Mouse (Mus musculus) hindbrain, embryonic 16.5 days (tissue): ENCODE measurements around the gene Hyou1. TPM values are rescaled to one million over a fixed set of nuclear protein-coding genes. Genes with fewer than 3 reads are reported as not detected.

Source experiments
- ATAC-seq: fragments of 200-750 bp; cut with Nextera tagmentation; 2 replicates; pipeline ENCODE4 v1.8.0; 2017; ENCODE audit warnings: moderate TSS enrichment, moderate library complexity
- H3K27ac ChIP-seq: fragments of 300-500 bp; sonication (generic); 2 replicates; pipeline ENCODE4 v1.5.1; 2014; ENCODE audit warnings: low read depth, mild to moderate bottlenecking, control low read depth, low read length, moderate library complexity
- H3K27me3 ChIP-seq: fragments of 300-500 bp; sonication (generic); replicated peaks from 2 replicates; pipeline ENCODE4 v1.6.1; 2014; ENCODE audit warnings: low read length; ENCODE audit not compliant: control insufficient read depth, insufficient read depth
- H3K36me3 ChIP-seq: fragments of 300-500 bp; sonication (generic); 2 replicates; pipeline ENCODE4 v1.6.1; 2014; ENCODE audit warnings: mild to moderate bottlenecking, low read length, moderate library complexity, mixed read lengths; ENCODE audit not compliant: control insufficient read depth, insufficient read depth
- H3K4me1 ChIP-seq: fragments of 300-500 bp; sonication (generic); 2 replicates; pipeline ENCODE4 v1.6.1; 2014; ENCODE audit warnings: low read depth, low read length; ENCODE audit not compliant: control insufficient read depth, insufficient read depth
- H3K4me2 ChIP-seq: fragments of 300-500 bp; sonication (generic); 2 replicates; pipeline ENCODE4 v1.6.1; 2014; ENCODE audit warnings: mild to moderate bottlenecking, low read length, control low read depth, moderate library complexity
- H3K4me3 ChIP-seq: fragments of 300-500 bp; sonication (generic); 2 replicates; pipeline ENCODE4 v1.5.1; 2014; ENCODE audit warnings: mild to moderate bottlenecking, low read length, control low read depth, moderate library complexity
- H3K9ac ChIP-seq: fragments of 300-500 bp; sonication (generic); 2 replicates; pipeline ENCODE4 v1.6.1; 2014; ENCODE audit warnings: low read depth, mild to moderate bottlenecking, control low read depth, low read length, moderate library complexity
- H3K9me3 ChIP-seq: fragments of 300-500 bp; sonication (generic); 2 replicates; pipeline ENCODE4 v1.6.1; 2014; ENCODE audit warnings: mild to moderate bottlenecking, low read length, moderate library complexity; ENCODE audit not compliant: control insufficient read depth
- WGBS: fragments of 180-500 bp; shearing (Covaris S2); extraction: QIAGEN DNeasy Blood & Tissue Kit; methylation state at CpG from one replicate; pipeline ENCODE4 v1.1.7; 2014; 5-methylcytosine and 5-hydroxymethylcytosine counted together
- polyA plus RNA-seq: library from polyadenylated mRNA; unstranded; fragments of >200 nt; fragmentation: Nextera tagmentation; extraction: Ambion mirVana; gene quantifications from 2 replicates; pipeline ENCODE4 v1.2.1, GENCODE M21; 2015

Hyou1 gene
- polyA plus RNA-seq, 1 experiment from 2014 or later: 25.3 TPM

GRCm38 (mm10) chr9:44391466-44391865 is 12.2 kb downstream of the Hyou1 start:
- no peaks in the 10 kb centered on the region for H3K9me3 ChIP-seq
- 27% methylated on average over 4 of the region's 4 CpGs for WGBS
- H3K4me2 ChIP-seq: no peak overlapping the region
- H3K4me3 ChIP-seq: no peak overlapping the region
- no peak for ATAC-seq
- peaks cover 38% of the 10 kb centered on the region for H3K36me3 ChIP-seq
- H3K27me3 ChIP-seq: no peaks in the 10 kb centered on the region
- no peak overlapping the region; the same call in 1 of the 2 replicates for H3K27ac ChIP-seq
- H3K9ac ChIP-seq: no peak overlapping the region
- no peaks in the 10 kb centered on the region; the same call in 1 of the 2 replicates for H3K4me1 ChIP-seq

GRCm38 (mm10) chr9:44396684-44397411 is 17.6 kb downstream of the Hyou1 start, which contains the start of gene Slc37a4:
Gene Slc37a4 (plus strand): TSS chr9:44396852.
- Histone ChIP-seq H3K4me3 (peak within 1 kb of the TSS; percentile 79), H3K4me1 (peaks cover 19% of the 10 kb centered on the region), H3K9me3 (no peaks in the 10 kb centered on the region), H3K27ac (peak within 1 kb of the TSS; percentile 90), H3K4me2 (peak within 1 kb of the TSS; percentile 90), H3K9ac (peak within 1 kb of the TSS; percentile 95), H3K36me3 (peaks cover 11% of the 10 kb centered on the region), H3K27me3 (no peaks in the 10 kb centered on the region)
- peak; percentile 98 for ATAC-seq
- WGBS: under 1% methylated on average over 42 of the region's 43 CpGs

- peak overlapping the region; percentile 90 for H3K4me2 ChIP-seq
- no peaks in the 10 kb centered on the region for H3K9me3 ChIP-seq
- peak overlapping the region; percentile 55 for H3K27ac ChIP-seq
- 17% methylated on average over 4 of the region's 4 CpGs for WGBS
- H3K27me3 ChIP-seq: no peaks in the 10 kb centered on the region
- peaks cover 18% of the 10 kb centered on the region for H3K36me3 ChIP-seq
- no peak for ATAC-seq
- peak overlapping the region; percentile 95 for H3K9ac ChIP-seq
- H3K4me3 ChIP-seq: peak overlapping the region; percentile 79
- H3K4me1 ChIP-seq: peaks cover 19% of the 10 kb centered on the region
These were observed 18.8 kb downstream of the Hyou1 start for GRCm38 (mm10) chr9:44398087-44398486.

GRCm38 (mm10) chr9:44398551-44398950 is 19.3 kb downstream of the Hyou1 start:
- peak overlapping the region; percentile 79 for H3K4me3 ChIP-seq
- H3K36me3 ChIP-seq: peaks cover 21% of the 10 kb centered on the region
- 81% methylated on average over 9 of the region's 9 CpGs for WGBS
- ATAC-seq: no peak
- peak overlapping the region; percentile 55 for H3K27ac ChIP-seq
- peak overlapping the region; percentile 95; the same call in 1 of the 2 replicates for H3K9ac ChIP-seq
- peak overlapping the region; percentile 90 for H3K4me2 ChIP-seq
- no peaks in the 10 kb centered on the region for H3K9me3 ChIP-seq
- peaks cover 19% of the 10 kb centered on the region for H3K4me1 ChIP-seq
- no peaks in the 10 kb centered on the region for H3K27me3 ChIP-seq

- ATAC-seq: no peak
- 85% methylated on average over 13 of the region's 13 CpGs for WGBS
- Histone ChIP-seq H3K9ac (peak overlapping the region; percentile 26; the same call in 1 of the 2 replicates), H3K27ac (no peak overlapping the region), H3K4me3 (peak overlapping the region; percentile 79), H3K4me2 (peak overlapping the region; percentile 90), H3K4me1 (peaks cover 19% of the 10 kb centered on the region), H3K27me3 (no peaks in the 10 kb centered on the region), H3K36me3 (peaks cover 27% of the 10 kb centered on the region), H3K9me3 (no peaks in the 10 kb centered on the region)
These were observed 20.0 kb downstream of the Hyou1 start for GRCm38 (mm10) chr9:44399114-44399794.

GRCm38 (mm10) chr9:44399795-44400114 is 20.5 kb downstream of the Hyou1 start:
- no peak for ATAC-seq
- no peaks in the 10 kb centered on the region for H3K27me3 ChIP-seq
- peaks cover 30% of the 10 kb centered on the region for H3K36me3 ChIP-seq
- H3K9ac ChIP-seq: no peak overlapping the region
- peaks cover 19% of the 10 kb centered on the region for H3K4me1 ChIP-seq
- H3K4me2 ChIP-seq: peak overlapping the region; percentile 9; the same call in 1 of the 2 replicates
- H3K27ac ChIP-seq: no peak overlapping the region
- H3K4me3 ChIP-seq: no peak overlapping the region
- 85% methylated on average over 6 of the region's 6 CpGs for WGBS
- no peaks in the 10 kb centered on the region for H3K9me3 ChIP-seq

- no peak overlapping the region for H3K27ac ChIP-seq
- H3K4me3 ChIP-seq: no peak overlapping the region
- no peaks in the 10 kb centered on the region for H3K9me3 ChIP-seq
- 81% methylated on average over 4 of the region's 4 CpGs for WGBS
- H3K4me1 ChIP-seq: peaks cover 26% of the 10 kb centered on the region
- no peaks in the 10 kb centered on the region for H3K27me3 ChIP-seq
- no peak overlapping the region for H3K4me2 ChIP-seq
- H3K9ac ChIP-seq: no peak overlapping the region
- peaks cover 33% of the 10 kb centered on the region for H3K36me3 ChIP-seq
- ATAC-seq: no peak
These were observed 21.8 kb downstream of the Hyou1 start for GRCm38 (mm10) chr9:44401081-44401480.

- Histone ChIP-seq H3K4me3 (no peak overlapping the region), H3K9ac (no peak overlapping the region), H3K4me2 (no peak overlapping the region), H3K36me3 (peaks cover 41% of the 10 kb centered on the region), H3K4me1 (peaks cover 15% of the 10 kb centered on the region), H3K27ac (no peak overlapping the region), H3K27me3 (no peaks in the 10 kb centered on the region), H3K9me3 (no peaks in the 10 kb centered on the region)
- WGBS: 90% methylated on average over 3 of the region's 3 CpGs
- ATAC-seq: no peak
These were observed 25.7 kb downstream of the Hyou1 start for GRCm38 (mm10) chr9:44405011-44405410.
